8 mouse cellular contexts compared by ENCODE assay signal in genomic region chr1:159702038-159702437, GRCm38 (mm10).
DNase-seq lines count a peak whose midpoint lies in the region.

No protein-coding gene starts in this region.

- peak; percentile 8 to 43 for DNase-seq in adrenal gland, postnatal 36 days
- no peak for DNase-seq in adrenal gland, adult 18-20 months (ENCODE audit: low spot score in 2 of 2)
- peak; percentile 52 for DNase-seq in lung, postnatal 14 days
- no peak for DNase-seq in lung, adult 18-20 months
- DNase-seq in embryo, embryonic 9.5 days (ENCODE audit: extremely low spot score) = peak; percentile 57
- DNase-seq in skeletal muscle tissue, adult 2 months (ENCODE audit: low read depth, low spot score) = peak; percentile 9
- no peak for DNase-seq in frontal cortex, postnatal 36 days (ENCODE audit: low spot score in 2 of 2)
- no peak for DNase-seq in cerebellum, adult 8-10 months

Comparison
In these comparisons a context has a peak if more than half of its experiments do, and no peak if none do; other contexts are left out.
1. DNase-seq: peak in adrenal gland, postnatal 36 days (2 of 2), lung, postnatal 14 days (single experiment), embryo, embryonic 9.5 days (single experiment) and skeletal muscle tissue, adult 2 months (single experiment); none in adrenal gland, adult 18-20 months (0 of 2), lung, adult 18-20 months (0 of 2), frontal cortex, postnatal 36 days (0 of 2) and cerebellum, adult 8-10 months (single experiment).